Comparison of ENCODE assay signal across 8 mouse cellular contexts in the genomic region with DNA sequence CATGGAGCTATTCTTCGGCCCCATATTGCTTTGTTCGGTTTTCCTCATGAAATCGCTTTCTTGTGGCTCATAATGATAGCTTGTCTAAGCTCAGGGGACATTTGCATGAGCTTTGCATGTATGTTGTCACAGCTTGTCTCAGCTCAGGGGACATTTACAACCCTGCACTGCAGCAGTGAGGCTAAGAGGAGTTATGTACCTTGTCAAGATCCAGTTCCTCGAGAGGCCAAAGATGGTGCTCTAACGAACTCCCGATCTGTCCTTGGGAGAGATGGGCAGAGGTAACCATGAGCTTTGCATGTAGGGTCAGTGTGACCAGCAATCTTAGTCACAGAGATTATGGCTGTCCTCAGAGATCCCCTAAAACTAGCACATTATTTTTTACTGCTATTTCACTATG. TPM values are rescaled to one million over a fixed set of nuclear protein-coding genes. Genes with fewer than 3 reads are reported as not detected.
DNase-seq lines count a peak whose midpoint lies in the region; ATAC-seq and TF ChIP-seq lines count a peak whose summit lies in the region.

No protein-coding gene starts in this region.

- no peak for ATAC-seq in hindbrain, embryonic 13.5 days (ENCODE audit: low FRiP score)
- no peak for ATAC-seq in limb, embryonic 14.5 days (ENCODE audit: low FRiP score, low read depth)

- H3K4me2 ChIP-seq in hindbrain, embryonic 13.5 days, result no peak overlapping the region
- no peak overlapping the region for H3K4me2 ChIP-seq in limb, embryonic 14.5 days (replicated peaks; ENCODE audit: low read depth, low read length, severe bottlenecking)

- 74% methylated on average over 6 of the region's 6 CpGs for WGBS in hindbrain, embryonic 10.5 days
- WGBS in hindbrain, embryonic 13.5 days, result 73% methylated on average over 6 of the region's 6 CpGs
- 65% methylated on average over 6 of the region's 6 CpGs for WGBS in limb, embryonic 14.5 days
- WGBS in thymus, adult 2 months, result 99% methylated on average over 6 of the region's 6 CpGs

- H3K4me3 ChIP-seq in hindbrain, embryonic 10.5 days, result 0 out of 2 replicates have a peak overlapping the region, but pooled peaks have one; percentile 52
- no peak overlapping the region for H3K4me3 ChIP-seq in hindbrain, embryonic 13.5 days
- H3K4me3 ChIP-seq in E14TG2a.4 (replicated peaks; ENCODE audit: low read length), result peak overlapping the region; percentile 63; the same call in 1 of the 2 replicates
- H3K4me3 ChIP-seq in limb, embryonic 14.5 days (replicated peaks; ENCODE audit: low read length), result peak overlapping the region; percentile 32; the same call in 1 of the 2 replicates
- H3K4me3 ChIP-seq in thymus, adult 2 months (ENCODE audit: control insufficient read depth, insufficient read depth, low read length), result no peak overlapping the region

- peak overlapping the region; percentile 79; the same call in 1 of the 2 replicates for H3K27ac ChIP-seq in hindbrain, embryonic 10.5 days
- H3K27ac ChIP-seq in hindbrain, embryonic 13.5 days, result no peak overlapping the region
- H3K27ac ChIP-seq in limb, embryonic 14.5 days (replicated peaks; ENCODE audit: low read depth, low read length), result no peak overlapping the region
- H3K27ac ChIP-seq in thymus, adult 2 months (ENCODE audit: control insufficient read depth, insufficient read depth, low read length), result no peak overlapping the region

- H3K36me3 ChIP-seq in hindbrain, embryonic 10.5 days, result no peaks in the 10 kb centered on the region
- H3K36me3 ChIP-seq in hindbrain, embryonic 13.5 days, result no peaks in the 10 kb centered on the region
- no peaks in the 10 kb centered on the region for H3K36me3 ChIP-seq in E14TG2a.4 (ENCODE audit: insufficient read depth, low read length)
- no peaks in the 10 kb centered on the region for H3K36me3 ChIP-seq in limb, embryonic 14.5 days (ENCODE audit: control insufficient read depth, insufficient read depth, low read length)
- no peaks in the 10 kb centered on the region for H3K36me3 ChIP-seq in thymus, adult 2 months (ENCODE audit: control insufficient read depth, insufficient read depth, low read length)

- no peak overlapping the region for H3K9ac ChIP-seq in hindbrain, embryonic 13.5 days
- H3K9ac ChIP-seq in limb, embryonic 14.5 days (ENCODE audit: low read depth, low read length, severe bottlenecking), result 0 out of 2 replicates have a peak overlapping the region, but pooled peaks have one; percentile 40

- H3K9me3 ChIP-seq in hindbrain, embryonic 10.5 days, result no peaks in the 10 kb centered on the region
- no peaks in the 10 kb centered on the region for H3K9me3 ChIP-seq in hindbrain, embryonic 13.5 days
- H3K9me3 ChIP-seq in E14TG2a.4 (ENCODE audit: low read length), result no peaks in the 10 kb centered on the region
- no peaks in the 10 kb centered on the region for H3K9me3 ChIP-seq in limb, embryonic 14.5 days (ENCODE audit: control insufficient read depth, low read length)

- no peak for TF ChIP-seq POLR2A in brain, embryonic 14.5 days (IDR thresholded peaks at IDR 0.05; ENCODE audit: borderline replicate concordance, extremely low read depth, insufficient read depth, insufficient read length, poor library complexity, severe bottlenecking)
- no peak for TF ChIP-seq POLR2A in limb, embryonic 14.5 days (IDR thresholded peaks at IDR 0.05; ENCODE audit: borderline replicate concordance, extremely low read depth, insufficient read depth, insufficient read length)
- TF ChIP-seq POLR2A in thymus, adult 2 months (IDR thresholded peaks at IDR 0.05; ENCODE audit: control insufficient read depth, extremely low read depth, insufficient read depth, low read length, poor library complexity), result no peak

- no peak for TF ChIP-seq CTCF in E14TG2a.4 (conservative IDR thresholded peaks at IDR 0.05; ENCODE audit: low read length)
- no peak for TF ChIP-seq CTCF in brain, embryonic 14.5 days (IDR thresholded peaks at IDR 0.05; ENCODE audit: borderline replicate concordance, extremely low read depth, insufficient read depth, insufficient read length)
- TF ChIP-seq CTCF in thymus, adult 2 months (IDR thresholded peaks at IDR 0.05; ENCODE audit: borderline replicate concordance, control insufficient read depth, extremely low read depth, insufficient read depth, low read length, poor library complexity), result no peak

- no peaks in the 10 kb centered on the region for H3K27me3 ChIP-seq in hindbrain, embryonic 10.5 days (ENCODE audit: insufficient read depth, poor library complexity, severe bottlenecking)
- H3K27me3 ChIP-seq in hindbrain, embryonic 13.5 days, result no peaks in the 10 kb centered on the region
- peaks cover 12% of the 10 kb centered on the region for H3K27me3 ChIP-seq in E14TG2a.4 (ENCODE audit: insufficient read depth, low read length)
- H3K27me3 ChIP-seq in limb, embryonic 14.5 days (ENCODE audit: control insufficient read depth, insufficient read depth, low read length), result 0 out of 2 replicates have a peak, but pooled peaks cover 6% of the 10 kb centered on the region
- H3K27me3 ChIP-seq in thymus, adult 2 months (ENCODE audit: control insufficient read depth, insufficient read depth, low read length), result no peaks in the 10 kb centered on the region

- H3K4me1 ChIP-seq in hindbrain, embryonic 10.5 days (replicated peaks), result peaks cover 5% of the 10 kb centered on the region; the same call in 1 of the 2 replicates
- peaks cover 20% of the 10 kb centered on the region for H3K4me1 ChIP-seq in hindbrain, embryonic 13.5 days (replicated peaks)
- H3K4me1 ChIP-seq in E14TG2a.4 (replicated peaks; ENCODE audit: low read depth, low read length), result peaks cover 13% of the 10 kb centered on the region
- H3K4me1 ChIP-seq in limb, embryonic 14.5 days (ENCODE audit: control insufficient read depth, insufficient read depth, low read length), result 0 out of 2 replicates have a peak, but pooled peaks cover 3% of the 10 kb centered on the region
- peaks cover 7% of the 10 kb centered on the region for H3K4me1 ChIP-seq in thymus, adult 2 months (replicated peaks; ENCODE audit: control insufficient read depth, insufficient read depth, low read length)

- DNase-seq in hindbrain, embryonic 10.5 days (ENCODE audit: low spot score), result no peak
- DNase-seq in brain, embryonic 14.5 days (ENCODE audit: low read depth), result peak; percentile 27
- DNase-seq in limb, embryonic 14.5 days (ENCODE audit: low spot score), result no peak
- DNase-seq in Muller cell, postnatal 12 days (ENCODE audit: inconsistent ontology term), result no peak
- DNase-seq in cerebellum, adult 9-11 months, result no peak
- DNase-seq in thymus, adult 2 months, result no peak

RNA-seq across cellular contexts. Expression of a gene that starts 1.5 kb away (rescaled TPM):
- polyA plus RNA-seq in hindbrain, embryonic 10.5 days (2016; fragmentation: Nextera tagmentation; extraction: Ambion mirVana), result not detected in 2 replicates
- 0.17 TPM in 1 of 2 replicates, not detected in the other for polyA plus RNA-seq in hindbrain, embryonic 13.5 days (2015; fragmentation: Nextera tagmentation; extraction: Ambion mirVana)
- polyA plus RNA-seq in brain, embryonic 14.5 days (2012; rRNA removed), result 0.05 TPM in 1 of 2 replicates, not detected in the other
- polyA plus RNA-seq in limb, embryonic 14.5 days (2012; rRNA removed), result 0.04 and 0.06 TPM in 2 replicates
- polyA plus RNA-seq in limb, embryonic 14.5 days (2014; fragmentation: Nextera tagmentation; extraction: Ambion mirVana), result 0.26 TPM in 1 of 2 replicates, not detected in the other
- polyA plus RNA-seq in thymus, adult 2 months (2012; rRNA removed), result 3.0 and 4.5 TPM in 2 replicates

Comparison
In these comparisons a context has a peak if more than half of its experiments do, and no peak if none do; other contexts are left out.
1. H3K4me3 ChIP-seq: peak in hindbrain, embryonic 10.5 days (single experiment), E14TG2a.4 (single experiment) and limb, embryonic 14.5 days (single experiment); none in hindbrain, embryonic 13.5 days (single experiment) and thymus, adult 2 months (single experiment).